Mouse (Mus musculus): ENCODE measurements around the gene Dppa5a.
"Not testable (repeated sequence)": the region's sequence is repeated elsewhere in the genome, so short reads cannot be mapped to it uniquely, and the experiment has no call there.

Dppa5a gene

DNA sequence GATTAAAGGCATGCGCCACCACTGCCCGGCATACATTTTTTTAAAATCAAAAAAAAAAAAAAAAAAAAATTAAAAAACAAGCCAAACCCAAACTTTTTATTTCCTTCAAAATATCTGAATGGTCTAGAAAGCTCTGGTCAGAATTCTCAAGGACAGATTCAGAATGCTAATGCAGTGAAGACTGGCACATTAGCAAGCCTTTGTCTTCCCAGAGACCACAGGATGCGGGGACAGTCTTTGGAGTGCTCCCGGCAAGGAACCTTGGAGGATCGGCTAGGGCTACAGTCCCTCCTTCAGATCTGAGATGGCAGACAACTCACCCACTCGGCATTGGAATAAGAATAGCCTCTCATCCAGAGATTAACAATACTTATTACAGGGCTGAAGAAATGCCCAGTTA, 3.3 kb downstream of the Dppa5a start:
- DNase-seq, result no peak

- DNase-seq, result no peak
Measured at GRCm38 (mm10) chr9:78363374-78363773, 4.6 kb downstream of the Dppa5a start.

GRCm38 (mm10) chr9:78360484-78360872, 7.5 kb downstream of the Dppa5a start:
- DNase-seq, result no peak

DNA sequence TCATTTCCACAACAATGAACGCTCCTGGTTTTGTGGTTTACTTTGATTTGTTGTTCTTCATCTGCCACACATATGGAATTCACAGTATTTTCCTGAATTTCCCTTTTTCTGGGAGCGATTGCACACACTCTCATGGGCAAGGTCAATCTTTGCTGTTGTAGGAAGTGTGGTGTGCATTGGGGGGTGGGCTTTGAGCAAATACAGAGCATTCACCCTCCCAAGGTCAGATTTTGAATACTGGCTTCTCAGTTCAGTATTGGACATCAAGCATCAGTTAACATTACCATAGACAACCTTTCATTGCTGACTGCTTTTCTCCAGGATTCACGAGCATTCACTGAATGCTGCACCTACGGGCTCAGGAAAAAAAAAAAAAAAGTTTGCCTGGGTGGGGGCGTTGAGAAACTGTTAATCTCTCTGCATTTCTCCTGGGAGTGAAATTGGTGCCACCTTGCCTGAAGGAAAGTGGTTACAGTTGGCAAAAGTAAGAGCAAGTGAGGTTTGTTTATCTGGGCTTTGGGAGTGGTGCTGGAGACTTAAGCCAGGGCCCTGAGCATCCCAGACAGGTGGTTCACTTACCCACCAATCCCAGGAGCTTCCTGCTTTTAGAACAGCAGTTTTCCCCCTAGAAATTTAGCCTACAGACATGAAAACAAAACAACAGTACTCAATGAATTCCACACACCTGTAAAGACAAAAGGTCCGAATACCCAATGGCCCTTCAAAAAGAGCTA, 8.1 kb downstream of the Dppa5a start:
- DNase-seq, result no peak

DNA sequence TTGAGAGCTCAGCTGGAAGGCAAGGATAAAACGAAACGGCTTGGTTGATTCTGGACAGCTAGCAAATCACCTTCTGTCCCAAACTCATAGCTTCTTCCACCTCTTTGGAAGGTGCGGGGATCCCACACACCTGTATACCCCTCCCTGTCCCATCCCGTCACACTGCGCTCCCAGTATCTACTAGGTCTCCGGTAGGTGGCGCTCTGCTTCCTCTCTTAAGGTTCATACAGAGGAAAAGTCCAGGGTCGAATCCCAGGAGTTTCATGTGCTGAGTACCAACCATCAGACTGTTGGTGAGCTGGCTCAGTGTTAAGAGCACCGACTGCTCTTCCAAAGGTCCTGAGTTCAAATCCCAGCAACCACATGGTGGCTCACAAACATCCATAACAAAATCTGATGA, 9.9 kb downstream of the Dppa5a start:
- peak; percentile 83 for DNase-seq

- no peak for DNase-seq
Measured at GRCm38 (mm10) chr9:78355611-78356010, 12.4 kb downstream of the Dppa5a start, which contains the start of gene Gsta2. Gsta2 (minus strand) TSS chr9:78355788.

DNA sequence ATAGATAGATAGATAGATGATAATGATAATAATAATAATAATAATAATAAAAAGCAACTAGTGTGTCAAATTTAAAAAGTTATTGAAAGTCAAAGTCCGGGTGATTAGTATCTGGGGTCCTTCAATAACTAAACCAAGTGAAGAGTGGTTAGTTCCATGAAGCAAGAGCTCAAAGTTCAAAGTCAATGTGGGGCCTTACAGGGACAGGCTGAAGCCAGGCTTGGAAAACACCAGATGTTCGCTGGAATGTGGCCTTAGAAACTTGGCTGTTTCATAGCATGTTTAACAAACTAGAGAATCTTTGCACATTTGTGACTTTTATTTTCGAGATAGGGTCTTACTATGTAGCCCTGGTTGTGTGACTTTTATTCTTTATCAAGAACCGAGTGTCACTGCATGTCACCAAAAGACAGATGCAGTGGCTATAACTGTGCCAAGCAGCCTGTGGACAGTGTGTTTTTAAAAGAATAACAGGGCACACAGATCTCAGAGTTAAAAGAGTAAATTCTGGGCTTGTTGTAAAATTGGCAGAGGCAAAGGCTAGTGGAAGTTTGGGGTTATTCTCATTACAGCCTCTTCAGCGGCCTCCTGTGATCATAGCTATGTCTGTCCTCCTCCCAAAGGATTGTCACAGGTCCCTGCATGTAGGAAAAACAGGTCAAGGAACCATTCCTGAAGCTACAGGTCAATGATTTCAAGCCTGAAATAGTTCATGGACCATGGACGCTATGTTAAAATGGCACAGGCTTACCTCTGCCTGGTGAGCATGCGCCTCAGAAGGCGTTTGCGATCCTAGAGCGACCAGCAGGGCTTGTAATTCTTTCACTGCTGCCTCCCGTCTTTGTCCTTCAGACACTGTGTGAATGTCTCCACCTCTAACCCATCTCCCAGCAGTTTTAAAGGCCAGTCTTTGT, 13.1 kb downstream of the Dppa5a start:
- no peak for DNase-seq

- DNase-seq, result no peak
Measured at GRCm38 (mm10) chr9:78351504-78352220, 16.3 kb downstream of the Dppa5a start.

DNA sequence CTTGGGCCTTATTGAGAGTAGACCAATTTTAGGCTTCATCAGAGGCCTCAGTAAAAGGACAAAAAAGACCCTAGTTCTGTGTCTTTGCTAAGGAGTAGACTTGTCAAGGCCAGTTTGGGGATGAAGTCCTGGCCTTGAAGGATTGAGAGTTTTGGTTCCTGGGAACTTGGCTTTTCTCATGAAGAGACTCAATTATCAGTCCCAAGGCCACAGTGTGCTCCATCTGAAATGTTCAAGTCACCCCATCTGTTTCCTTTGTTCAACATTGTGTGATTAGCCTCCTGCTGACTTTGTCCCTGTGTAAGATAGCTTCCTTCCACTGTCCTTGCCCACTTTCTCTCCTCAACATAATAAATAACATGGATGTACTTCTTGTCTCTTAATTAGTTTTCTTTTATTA, 18.0 kb downstream of the Dppa5a start:
- not testable (repeated sequence) for DNase-seq

DNA sequence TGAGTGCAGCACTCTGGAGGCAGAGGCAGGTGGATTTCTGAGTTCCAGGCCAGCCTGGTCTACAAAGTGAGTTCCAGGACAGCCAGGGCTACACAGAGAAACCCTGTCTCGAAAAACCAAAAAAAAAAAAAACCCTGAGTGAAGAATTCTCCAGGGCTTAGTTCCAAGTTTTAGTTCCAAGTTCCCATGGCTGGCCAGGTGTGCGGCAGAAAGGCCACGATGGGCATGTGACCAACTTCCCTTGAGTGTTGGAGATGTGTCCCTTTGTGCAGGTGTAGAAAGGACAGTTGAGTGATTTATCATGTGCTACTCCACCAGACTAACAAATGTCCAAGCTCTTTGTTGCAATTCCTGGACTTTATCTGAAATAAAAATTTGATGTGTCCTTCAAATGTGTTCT, 18.8 kb downstream of the Dppa5a start:
- DNase-seq, result not testable (repeated sequence)

GRCm38 (mm10) chr9:78348206-78349004, 19.6 kb downstream of the Dppa5a start:
- DNase-seq, result not testable (repeated sequence)

- DNase-seq, result no peak
Measured at GRCm38 (mm10) chr9:78347004-78347403, 21.0 kb downstream of the Dppa5a start.

DNA sequence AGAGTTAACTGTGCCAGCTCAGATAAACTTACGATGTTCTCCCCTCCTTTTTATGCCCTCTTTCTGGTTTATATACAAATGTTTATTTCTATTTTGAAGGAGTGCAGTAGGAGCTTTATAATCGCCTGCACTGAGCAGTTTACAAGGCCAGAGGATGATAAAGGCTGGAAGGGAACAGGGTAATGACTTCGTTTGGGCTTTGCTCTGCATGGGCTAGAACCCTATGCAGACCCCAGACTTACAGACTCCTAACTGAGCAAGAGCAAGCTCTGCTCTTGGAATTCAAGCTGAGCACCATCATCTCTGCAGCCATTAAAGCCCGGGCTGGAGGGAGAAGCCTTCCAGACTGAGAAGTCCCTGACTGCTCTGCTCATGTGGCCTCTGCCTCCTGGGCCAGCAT, 22.7 kb downstream of the Dppa5a start:
- not testable (repeated sequence) for DNase-seq

DNA sequence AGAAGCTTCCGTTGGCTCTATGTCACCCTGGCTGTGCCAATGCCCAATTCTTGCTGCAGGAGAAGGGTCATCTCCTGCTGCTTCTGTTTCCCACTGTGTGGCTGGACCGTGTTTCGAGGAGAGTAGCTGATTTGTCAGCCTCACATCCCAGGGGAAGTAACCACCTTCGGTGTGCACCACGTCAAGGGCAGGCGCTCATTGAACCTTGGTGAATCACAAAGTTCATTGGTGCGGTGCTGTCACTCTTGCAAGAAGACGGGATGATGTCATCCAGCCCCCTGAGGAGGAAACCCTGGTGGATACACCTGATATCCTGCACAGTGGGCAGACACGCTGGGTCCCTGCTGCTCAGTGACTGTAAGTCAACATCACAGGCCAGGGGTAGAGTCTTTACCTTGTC, 24.9 kb downstream of the Dppa5a start:
- not testable (repeated sequence) for DNase-seq

- not testable (repeated sequence) for DNase-seq
Measured at GRCm38 (mm10) chr9:78342494-78342893, 25.5 kb downstream of the Dppa5a start.

DNA sequence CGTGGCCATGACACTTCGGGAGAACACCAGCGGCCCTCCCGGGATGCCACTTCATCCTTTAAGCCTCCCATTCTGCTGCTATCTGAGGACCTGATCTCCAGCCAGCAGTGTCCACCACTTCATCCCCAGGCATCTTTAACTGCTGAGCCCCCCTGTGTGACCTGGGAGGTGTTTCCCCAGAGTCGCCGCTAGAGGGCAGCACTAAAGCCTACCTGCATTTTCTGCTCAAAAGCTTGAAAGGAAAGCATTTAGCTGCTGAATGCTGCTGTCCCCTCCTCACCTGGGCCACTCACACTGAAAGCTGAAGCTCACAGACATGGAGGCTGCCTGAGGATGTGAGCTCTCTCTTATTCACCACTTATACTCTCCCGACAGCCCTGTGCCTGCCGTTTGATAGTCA, 27.7 kb downstream of the Dppa5a start:
- DNase-seq, result peak; percentile 43

GRCm38 (mm10) chr9:78337050-78337449, 30.9 kb downstream of the Dppa5a start:
- DNase-seq, result not testable (repeated sequence)

GRCm38 (mm10) chr9:78327289-78327688, 40.7 kb downstream of the Dppa5a start, which contains the start of gene Omt2b:
Omt2b (plus strand) TSS chr9:78327589.
- DNase-seq, result not testable (repeated sequence)

DNA sequence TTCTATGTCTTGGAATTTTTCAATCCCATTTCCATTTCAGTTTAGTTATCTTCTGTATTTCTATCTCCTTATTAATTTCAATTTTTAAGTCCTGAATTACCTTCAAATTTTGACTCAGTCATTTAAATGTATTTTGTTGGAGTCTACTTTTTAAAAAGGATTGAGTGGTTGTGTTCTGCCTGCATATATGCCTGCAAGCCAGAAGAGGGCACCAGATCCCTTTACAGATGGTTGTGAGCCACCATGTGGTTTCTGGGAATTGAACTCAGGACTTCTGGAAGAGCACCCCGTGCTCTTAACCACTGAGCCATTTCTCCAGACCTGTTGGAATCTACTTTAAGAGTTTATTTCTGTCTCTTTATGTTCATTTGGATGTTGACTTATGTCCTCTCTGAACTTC, 48.5 kb downstream of the Dppa5a start:
- DNase-seq, result no peak

Measured in lung, postnatal 14 days (tissue).